Mouse (Mus musculus): Measurements from ENCODE around the gene Sptb. TPM values are rescaled to one million over a fixed set of nuclear protein-coding genes. Genes with fewer than 3 reads are reported as not detected.
A peak's percentile ranks its signal among the peaks of the same experiment; 100 is the strongest.

The Sptb gene
- total RNA-seq, 2 experiments from 2014 or later = 119 to 124 TPM

DNA sequence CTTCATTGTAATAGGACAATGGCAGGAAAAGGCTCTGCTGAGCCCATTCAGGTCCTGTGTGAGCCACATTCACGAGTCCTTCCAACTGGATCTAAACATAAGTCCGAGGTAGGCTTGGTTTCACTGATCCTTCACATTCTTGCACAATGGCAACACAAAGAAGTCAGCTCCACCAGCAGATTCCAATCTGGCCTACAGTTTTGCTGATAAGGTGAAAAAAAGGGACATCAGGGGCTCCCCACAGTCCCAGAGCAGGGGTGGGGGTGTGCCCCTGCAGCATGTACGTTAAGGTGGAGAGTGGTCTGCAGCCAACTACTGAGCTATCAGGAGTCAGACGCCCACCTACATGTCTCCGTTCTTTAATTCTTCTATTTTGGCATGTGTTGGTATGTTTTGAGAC lies 35.0 kb downstream of the Sptb start:
- DNase-seq (ENCODE audit: extremely low spot score in 1 of 2, low spot score in 1 of 2) = no peak

DNA sequence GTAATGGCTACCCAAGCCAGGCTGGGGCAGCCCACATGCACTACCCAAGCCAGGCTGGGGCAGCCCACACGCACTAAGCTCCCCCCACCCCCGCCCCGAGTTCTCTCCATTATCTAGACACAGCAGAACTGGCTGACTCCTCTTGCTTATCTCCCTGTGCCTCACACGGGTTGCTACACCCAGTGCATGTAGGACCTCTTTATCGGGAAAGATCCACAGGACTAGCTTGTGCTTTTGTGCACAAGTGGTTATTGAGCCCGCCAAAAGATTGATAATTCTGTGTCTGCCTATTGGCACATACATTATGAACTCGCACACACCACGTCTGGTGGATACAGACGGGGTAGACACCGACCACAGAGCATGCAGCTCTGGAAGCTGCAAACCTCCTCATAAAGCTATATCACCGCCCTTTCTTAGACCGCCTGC lies 36.5 kb downstream of the Sptb start:
- DNase-seq (ENCODE audit: extremely low spot score in 1 of 2, low spot score in 1 of 2) = no peak

DNA sequence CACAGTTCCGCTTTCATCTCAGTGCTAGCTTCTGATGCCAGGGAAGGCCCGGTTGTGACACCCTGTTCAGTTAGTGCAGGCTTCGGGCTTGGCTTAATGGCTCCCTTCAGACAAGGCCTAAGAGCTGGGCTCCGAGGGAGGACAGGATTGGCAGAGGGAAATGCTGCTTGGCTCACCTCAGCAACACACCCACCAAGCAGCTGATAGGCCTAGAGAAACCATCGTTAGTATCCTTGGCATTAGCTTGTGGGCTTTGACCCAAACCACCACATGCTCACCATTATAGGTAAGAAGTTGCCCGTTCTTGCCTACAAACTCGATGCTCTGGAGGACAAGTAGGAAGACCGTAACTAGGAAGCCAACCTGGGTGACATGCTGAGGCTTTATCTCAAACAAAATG lies 38.3 kb downstream of the Sptb start:
- no peak for DNase-seq (ENCODE audit: extremely low spot score in 1 of 2, low spot score in 1 of 2)

DNA sequence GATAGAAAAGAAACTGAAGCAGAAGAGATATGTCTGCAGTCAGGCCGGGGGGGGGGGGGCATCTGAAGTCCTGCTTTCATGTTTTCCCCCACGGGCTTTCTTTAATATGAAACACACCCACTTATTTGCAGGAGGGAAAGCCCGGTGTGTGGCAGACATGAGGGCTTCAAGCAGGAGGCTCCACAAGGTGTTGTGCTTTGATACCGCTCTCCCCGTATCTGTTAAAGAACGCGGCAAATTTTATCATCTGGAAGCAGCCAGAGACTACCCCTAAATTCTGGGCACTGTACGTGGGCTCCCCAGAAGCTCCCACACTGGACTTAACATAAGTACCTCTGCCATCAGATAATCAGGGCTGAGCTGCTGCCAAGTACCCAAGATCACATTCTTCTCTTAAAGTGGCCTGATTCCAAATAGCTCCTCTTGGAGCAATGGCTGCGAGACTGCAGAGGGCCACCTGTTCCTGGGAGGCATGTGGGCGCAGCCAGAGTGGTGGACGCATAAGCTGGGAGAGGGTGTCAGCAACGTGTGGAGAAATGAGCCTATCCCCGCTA lies 39.7 kb downstream of the Sptb start:
- DNase-seq (ENCODE audit: extremely low spot score in 1 of 2, low spot score in 1 of 2) = no peak

DNA sequence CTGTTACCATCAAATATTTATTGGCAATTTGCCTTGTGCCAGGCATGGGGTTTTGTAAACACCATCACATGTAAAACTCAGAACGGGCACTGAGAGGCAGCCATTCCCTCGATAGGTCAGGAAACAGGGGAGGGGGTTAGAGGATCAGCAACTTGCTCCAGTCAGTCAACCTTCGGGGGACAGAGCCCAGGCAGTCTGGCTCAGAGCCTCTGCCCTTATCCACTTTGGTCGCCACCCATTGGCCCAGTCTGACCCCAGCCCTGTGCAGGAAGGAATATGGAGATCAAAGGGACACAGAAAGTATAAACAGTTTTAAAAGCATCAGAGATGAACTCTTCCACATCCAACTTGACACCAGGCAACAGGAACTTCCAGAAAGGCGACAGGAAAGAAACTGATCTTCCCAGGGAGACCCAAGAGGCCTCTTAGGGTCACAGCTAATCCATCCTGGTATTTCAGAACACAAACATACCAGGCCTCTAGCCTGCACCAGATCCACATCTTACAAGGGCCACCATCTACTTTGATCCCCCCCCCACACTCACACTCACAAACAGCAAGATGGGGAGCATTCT lies 40.3 kb downstream of the Sptb start:
- DNase-seq (ENCODE audit: extremely low spot score in 1 of 2, low spot score in 1 of 2) = no peak

DNA sequence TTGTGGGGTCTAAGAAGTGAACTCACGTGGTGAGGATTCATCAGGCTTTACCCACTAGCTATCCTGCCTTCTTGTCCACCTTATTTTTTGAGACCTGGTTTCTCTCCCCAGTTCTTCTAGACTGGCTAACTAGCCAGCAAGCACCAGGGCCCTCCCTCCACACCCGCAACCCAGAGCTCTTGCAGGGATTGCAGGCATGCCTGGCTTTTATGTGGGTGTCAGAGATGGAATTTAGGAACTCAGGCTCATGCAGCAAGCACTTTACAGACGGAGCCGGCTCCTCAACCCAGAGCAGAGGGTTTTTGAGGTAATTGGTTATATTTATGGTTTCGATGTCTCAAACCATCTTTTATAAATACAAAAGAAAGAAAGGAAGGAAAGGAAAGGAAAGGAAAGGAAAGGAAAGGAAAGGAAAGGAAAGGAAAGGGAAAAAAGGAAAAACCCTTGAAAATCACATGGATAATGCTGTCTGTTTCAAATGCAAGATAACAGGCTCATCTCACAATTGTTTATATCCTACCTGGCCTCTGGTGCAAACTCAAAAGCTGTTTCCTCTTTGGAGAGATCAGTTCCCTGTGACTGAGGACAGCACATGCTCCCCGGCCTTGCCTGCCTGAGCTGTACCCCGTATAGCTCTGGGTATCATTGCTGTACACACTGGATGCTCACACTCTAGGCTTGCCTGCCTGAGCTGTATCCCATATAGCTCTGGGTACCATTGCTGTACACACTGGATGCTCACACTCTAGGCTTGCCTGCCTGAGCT lies 41.5 kb downstream of the Sptb start:
- no peak for DNase-seq (ENCODE audit: extremely low spot score in 1 of 2, low spot score in 1 of 2)

DNA sequence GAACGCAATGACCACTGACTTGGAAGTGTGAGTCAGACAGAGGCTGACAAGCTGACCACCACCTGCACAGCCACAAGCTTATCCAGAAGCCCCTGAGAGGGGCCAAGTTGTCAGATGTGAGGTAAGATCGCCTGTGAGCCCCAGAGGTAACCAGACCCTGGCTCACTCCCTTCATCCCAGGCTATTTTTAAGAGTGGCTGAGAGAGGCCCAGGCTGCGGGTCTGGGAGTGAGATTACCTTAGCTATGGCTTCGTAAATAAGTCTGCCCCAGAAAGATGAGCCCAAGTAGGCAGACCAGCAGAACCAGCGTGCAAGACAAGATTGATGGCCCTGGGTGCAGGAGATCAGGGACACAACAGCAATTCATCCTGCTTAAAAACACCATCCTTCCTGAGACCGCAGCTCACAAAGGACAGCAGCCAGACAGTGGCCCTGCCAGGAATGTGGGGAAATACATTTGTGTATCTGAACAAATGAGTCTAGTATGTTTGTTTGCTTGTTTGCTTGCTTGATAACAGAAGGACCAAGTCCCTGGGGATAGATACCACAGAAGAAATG lies 58.5 kb downstream of the Sptb start:
- no peak for DNase-seq (ENCODE audit: extremely low spot score in 1 of 2, low spot score in 1 of 2)

DNA sequence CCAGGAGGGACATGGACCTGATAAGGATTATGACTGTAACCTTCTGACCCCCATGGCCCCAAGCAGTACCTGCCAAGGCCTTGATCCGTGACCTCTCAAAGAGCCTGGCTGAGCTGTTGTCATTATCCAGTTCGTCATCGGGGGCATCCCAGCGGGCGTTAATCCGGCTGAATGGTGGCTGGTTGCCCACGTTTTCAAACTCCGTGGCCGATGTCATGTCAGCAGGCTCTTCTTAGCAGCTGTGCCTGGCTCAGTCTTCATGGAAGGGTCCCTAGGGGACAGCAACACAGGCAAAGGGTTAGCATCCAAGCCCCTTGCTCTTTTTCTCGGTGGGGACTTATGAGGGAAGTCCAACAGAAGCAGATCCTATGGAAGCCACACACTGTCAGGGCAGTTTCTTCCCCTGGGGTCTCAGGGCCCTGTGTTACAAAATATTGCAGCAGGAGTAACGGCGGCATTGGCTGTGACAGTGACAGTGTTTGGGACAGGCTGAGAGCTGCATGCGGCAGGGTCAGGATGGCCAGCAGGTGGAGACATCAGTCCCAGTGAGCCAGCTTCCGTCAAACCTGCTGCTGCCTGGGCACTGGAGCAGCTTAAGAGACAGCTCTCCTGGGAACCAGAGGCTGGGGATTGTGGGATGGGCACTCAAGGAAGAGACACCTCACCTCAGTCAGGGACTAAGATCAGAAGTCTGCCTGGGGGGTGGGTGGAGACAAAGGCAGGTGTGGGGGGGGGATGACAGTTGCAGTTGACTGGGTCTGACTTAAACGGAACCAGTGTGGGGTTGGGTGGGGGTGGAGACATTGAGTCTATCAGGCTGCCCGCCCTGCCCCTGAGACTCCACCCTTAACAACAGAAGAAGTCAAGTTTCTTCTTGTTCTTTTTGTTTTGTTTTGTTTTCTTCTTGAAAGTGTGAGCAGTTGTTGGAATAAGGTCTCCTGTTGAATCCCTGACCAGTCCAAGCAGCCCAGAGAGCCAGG lies 60.3 kb downstream of the Sptb start:
- DNase-seq (ENCODE audit: extremely low spot score in 1 of 2, low spot score in 1 of 2) = peak in 1 of 2 experiments; percentile 64

DNA sequence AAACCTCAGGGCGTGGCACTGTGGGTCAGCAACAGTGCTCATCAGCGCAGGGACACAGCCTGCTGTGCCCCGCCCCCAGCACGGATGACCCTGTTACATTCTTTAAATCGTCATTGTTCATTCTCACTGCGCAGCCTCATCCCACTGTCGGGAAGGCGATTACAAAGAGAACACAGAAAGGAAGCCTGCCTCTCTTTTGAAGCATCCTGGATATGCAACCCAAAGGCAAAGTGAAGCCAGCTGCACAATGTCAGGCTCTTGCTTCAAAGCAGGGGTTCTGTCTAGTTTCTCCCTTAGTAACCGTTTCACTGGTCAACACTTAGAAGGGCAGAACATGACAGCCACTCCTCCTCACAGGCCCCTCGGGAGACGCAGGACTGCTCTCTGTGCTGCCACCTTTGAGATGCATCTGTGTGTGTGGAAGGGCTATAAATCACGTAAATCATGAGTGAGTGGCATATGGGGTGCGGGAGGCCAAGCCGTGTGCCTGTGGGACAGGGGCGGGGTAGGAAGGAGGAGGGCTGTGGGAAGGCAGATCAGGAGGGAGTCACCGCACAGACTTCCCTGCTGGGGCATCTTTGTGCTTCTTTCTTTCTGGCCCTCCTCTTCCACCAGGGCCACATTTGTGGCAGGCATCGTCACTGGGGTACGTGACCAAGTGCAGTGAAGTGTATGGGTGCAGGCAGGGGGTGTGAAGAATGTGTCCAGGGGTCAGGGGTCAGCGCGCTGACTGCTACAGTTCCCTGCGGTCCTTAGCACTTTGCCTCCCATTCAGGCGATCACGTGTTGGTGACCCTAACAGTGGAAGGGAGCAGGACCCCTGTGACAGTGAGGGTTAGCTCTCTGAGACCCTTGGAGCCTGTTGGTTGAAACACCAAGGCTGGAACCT lies 64.9 kb downstream of the Sptb start:
- no peak for DNase-seq (ENCODE audit: extremely low spot score in 1 of 2, low spot score in 1 of 2)

DNA sequence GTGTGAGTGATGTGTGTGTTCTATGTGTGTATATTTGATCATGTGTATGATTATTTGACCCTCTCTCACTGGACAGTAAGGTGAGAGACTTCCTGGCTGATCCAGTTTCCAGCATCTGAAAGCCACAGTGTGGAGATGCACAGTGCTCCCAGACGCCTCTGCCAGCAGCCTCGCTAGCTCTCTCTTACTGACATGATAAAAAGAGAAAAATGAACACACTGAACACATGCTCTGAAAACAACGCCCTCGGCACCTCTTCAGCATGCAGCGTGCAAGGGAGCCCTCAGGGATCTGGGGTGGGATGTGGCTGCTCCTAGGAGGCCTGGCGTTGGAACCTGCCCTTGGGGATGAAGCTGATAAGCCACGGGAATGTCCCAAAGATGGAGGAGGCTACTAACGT lies 66.7 kb downstream of the Sptb start:
- no peak for DNase-seq (ENCODE audit: extremely low spot score in 1 of 2, low spot score in 1 of 2)

DNA sequence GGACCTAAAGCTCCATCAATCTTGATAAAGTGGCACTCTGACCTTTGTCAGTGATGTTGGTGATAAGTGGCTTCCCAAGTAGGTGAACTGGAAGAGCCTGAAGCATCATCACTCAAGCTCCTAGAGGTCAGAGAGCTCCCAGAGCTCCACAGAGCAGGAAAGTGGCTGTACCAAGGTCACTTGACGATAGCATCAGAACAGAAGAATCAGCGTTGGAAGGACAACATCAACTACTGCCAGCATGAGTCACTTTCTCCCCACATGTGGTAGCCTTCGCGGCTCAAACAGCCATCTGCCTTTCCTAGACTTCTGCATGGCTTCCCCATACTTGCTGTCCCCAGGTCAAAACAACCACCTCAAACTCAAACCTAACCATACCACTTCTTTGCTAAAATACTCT lies 67.7 kb downstream of the Sptb start:
- DNase-seq (ENCODE audit: extremely low spot score in 1 of 2, low spot score in 1 of 2) = no peak

DNA sequence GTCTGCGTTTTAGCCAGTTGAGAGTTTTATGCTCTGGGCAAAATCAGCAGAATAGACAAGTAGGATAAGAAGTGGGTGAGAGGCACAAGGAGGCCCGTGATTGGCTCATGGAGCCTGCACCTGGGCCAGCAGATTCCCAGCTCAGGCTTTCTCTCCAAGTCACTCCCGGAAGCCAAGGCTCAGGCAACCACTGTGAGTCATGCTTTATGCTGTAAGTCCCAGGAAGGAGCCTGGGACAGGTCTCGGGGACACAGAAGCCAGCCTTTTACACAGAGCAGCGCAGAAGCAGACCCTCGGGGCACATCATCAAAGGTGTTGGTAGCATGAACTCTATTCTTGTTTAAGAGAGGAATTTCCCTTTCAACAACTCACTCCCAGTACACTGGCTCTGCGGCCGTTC lies 69.7 kb downstream of the Sptb start:
- DNase-seq (ENCODE audit: extremely low spot score in 1 of 2, low spot score in 1 of 2) = no peak

DNA sequence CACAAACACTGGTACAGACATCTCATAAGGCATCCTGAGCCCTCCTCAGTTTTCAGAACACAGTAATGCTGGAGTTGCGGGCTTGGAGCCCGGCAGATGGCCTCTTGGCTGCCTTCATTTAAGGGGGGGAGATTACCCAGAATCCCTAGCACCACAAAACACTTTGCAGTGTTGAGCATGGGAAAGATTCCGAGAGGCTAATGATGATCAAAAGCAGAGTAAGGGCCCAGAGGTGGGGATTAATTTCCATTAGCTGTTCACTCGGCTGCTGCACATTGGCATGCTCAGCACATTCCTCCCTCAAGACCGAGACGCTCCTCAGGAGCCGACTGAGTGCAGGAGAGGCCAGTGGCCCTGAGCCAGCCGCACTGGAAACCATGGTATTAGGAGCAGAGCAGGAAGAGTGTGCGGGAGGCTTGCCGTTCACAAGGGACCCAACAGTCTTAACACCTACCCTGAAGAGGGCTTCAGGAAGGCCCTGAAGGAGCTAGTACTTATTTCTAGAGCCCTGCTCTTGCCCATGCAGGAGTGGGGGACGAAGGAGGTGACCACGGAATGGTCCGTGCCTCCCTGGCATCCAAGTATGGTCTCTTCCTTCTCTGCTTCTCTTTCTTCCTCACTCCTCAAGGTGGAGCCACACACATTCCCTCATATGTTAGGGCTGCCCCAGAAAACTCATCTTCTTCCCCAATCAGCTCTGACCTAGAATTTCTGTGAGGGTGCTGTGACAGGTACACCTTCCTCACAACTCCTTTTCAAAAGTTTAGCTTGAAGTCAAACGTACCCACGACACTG lies 75.3 kb downstream of the Sptb start:
- no peak for DNase-seq (ENCODE audit: extremely low spot score in 1 of 2, low spot score in 1 of 2)

DNA sequence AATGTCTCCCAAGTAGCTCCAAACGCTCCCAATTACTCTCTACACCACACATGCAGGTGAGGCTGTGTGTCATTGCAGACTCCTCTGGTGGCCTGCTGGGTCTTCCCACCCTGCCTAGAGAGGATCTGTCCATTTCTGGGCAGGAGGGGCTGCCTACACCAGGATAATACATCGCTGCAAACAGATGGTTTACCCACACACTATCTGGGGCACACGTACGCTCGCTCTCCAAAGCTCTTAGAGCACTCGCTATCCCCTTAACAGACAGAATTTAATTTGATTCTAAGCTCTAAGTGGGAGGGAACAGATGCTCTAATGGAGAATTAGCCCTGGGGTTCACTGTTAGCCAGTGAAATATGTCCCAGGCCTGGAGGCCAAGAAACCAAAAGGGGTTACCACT lies 87.0 kb downstream of the Sptb start:
- DNase-seq (ENCODE audit: extremely low spot score in 1 of 2, low spot score in 1 of 2) = peak in 1 of 2 experiments; percentile 35

DNA sequence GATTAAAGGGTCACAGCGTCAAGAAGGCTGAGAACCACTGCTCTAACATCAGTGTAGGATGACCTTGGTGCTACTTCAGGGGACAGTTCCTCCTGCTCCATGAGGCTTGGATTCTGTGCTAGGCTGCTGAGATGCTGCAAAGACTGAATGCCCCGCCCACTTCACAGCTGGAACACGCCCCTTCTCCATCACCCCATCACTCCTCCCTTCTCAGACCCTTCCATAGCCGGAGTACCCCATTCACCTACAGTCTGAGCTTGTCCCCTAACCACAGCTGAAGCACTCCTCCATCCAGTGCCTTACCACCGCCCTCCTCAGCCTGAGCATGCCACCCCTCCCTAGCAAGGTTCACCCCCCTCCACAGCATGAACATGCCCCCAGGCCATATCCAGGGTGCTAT lies 90.5 kb downstream of the Sptb start:
- DNase-seq (ENCODE audit: extremely low spot score in 1 of 2, low spot score in 1 of 2) = no peak

DNA sequence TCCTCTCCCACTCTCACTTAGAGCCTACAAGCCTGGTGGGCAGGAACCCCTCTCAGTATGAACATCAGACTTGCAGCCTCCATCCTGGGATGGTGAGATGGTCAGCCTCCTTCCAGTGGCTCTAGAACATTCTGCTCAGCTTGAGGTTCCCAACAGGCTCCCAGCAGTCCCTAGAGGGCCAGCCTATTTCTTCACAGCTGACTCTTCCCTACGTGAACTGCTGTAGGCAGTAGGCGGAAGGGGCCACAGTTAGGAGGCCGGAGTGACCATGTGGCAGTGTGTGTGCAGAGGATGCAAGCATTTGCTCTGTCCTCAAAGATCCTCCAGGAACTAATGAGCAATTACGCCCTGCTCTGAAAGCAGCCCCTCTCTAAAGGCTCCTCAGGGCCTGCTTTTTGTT lies 92.2 kb downstream of the Sptb start:
- no peak for DNase-seq (ENCODE audit: extremely low spot score in 1 of 2, low spot score in 1 of 2)

DNA sequence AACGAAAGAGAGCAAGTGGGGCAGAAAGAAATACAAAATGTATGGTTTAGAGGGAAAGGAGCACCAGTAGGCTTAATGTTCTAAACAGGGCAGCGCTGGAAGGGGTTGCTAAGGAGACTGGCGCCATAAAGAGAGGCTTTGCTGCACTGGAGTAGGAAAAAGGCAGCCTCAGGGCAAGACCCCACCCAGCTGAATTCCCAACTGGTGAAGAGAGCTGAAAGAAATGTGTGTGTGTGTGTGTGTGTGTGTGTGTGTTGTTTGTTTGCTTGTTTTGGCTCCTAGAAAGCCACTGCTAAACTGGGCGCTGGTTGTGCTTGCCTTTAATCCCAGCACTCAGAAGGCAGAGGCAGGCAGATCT lies 94.8 kb downstream of the Sptb start:
- DNase-seq (ENCODE audit: extremely low spot score in 1 of 2, low spot score in 1 of 2) = no peak

DNA sequence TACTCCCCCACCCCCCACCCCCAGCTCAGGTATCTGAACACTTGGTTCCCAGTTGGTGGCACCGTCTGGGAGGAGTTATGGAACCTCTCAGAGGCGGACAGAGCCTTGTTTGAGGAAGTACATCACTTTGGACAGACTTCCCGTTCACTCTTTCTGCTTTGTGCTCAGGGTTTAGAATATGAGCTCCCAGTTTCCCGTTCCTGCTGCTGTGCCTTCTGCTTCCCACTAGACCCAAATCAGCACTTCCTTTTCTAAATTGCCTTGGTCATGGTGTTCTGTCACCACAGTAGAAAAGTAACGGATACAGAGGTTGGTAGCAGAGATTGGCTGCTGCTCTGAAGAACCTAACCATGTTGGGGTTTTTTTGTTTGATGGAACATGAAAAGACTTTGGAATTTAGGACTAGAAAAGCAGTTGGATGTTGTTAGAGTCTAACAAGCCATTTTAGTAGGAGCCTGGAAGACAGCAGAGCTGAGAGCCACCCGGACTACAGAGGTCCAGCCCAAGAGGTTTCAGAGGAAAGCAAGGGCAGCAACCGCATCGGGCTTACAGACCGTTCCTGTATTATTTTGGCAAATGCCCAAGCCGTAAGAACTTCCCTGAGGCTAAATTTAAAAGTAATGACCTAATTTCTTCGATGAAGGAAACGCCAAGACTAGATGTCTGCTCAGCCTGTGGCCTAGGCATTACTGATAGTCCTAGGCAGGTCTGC lies 95.3 kb downstream of the Sptb start:
- DNase-seq (ENCODE audit: extremely low spot score in 1 of 2, low spot score in 1 of 2) = no peak
